Mouse (Mus musculus) hindbrain, postnatal 0 days (tissue): ENCODE measurements around the gene Amz1. TPM values are rescaled to one million over a fixed set of nuclear protein-coding genes. Genes with fewer than 3 reads are reported as not detected.

ENCODE experiments used
- ATAC-seq: fragments of 200-750 bp; cut with Nextera tagmentation; 2 replicates; pipeline ENCODE4 v1.8.0; 2017; ENCODE audit warnings: mild to moderate bottlenecking, moderate TSS enrichment, moderate library complexity
- DNase-seq: peaks from one replicate; pipeline ENCODE4 v3.0.0-alpha.2; 2015; ENCODE audit warnings: low spot score
- H3K27ac ChIP-seq: fragments of 300-500 bp; sonication (generic); 2 replicates; pipeline ENCODE4 v1.5.1; 2014; ENCODE audit warnings: mild to moderate bottlenecking
- H3K27me3 ChIP-seq: fragments of 300-500 bp; sonication (generic); 2 replicates; pipeline ENCODE4 v1.6.1; 2014; ENCODE audit warnings: low read length, mixed read lengths; ENCODE audit not compliant: insufficient read depth
- H3K36me3 ChIP-seq: fragments of 300-500 bp; sonication (generic); 2 replicates; pipeline ENCODE4 v1.6.1; 2014; ENCODE audit warnings: low read length, mixed read lengths; ENCODE audit not compliant: insufficient read depth
- H3K4me1 ChIP-seq: fragments of 300-500 bp; sonication (generic); 2 replicates; pipeline ENCODE4 v1.6.1; 2014; ENCODE audit warnings: antibody characterized with exemption, low read length, mixed read lengths; ENCODE audit not compliant: insufficient read depth
- H3K4me2 ChIP-seq: fragments of 300-500 bp; sonication (generic); 2 replicates; pipeline ENCODE4 v1.6.1; 2014; ENCODE audit warnings: low read depth, mild to moderate bottlenecking, low read length, moderate library complexity, mixed read lengths
- H3K4me3 ChIP-seq: fragments of 300-500 bp; sonication (generic); 2 replicates; pipeline ENCODE4 v1.5.1; 2014; ENCODE audit warnings: low read length
- H3K9ac ChIP-seq: fragments of 300-500 bp; sonication (generic); replicated peaks from 2 replicates; pipeline ENCODE4 v1.6.1; 2014; ENCODE audit warnings: mild to moderate bottlenecking, low read length, moderate library complexity, mixed read lengths
- H3K9me3 ChIP-seq: fragments of 300-500 bp; sonication (generic); 2 replicates; pipeline ENCODE4 v1.6.1; 2016; ENCODE audit warnings: low read length, mixed read lengths
- CTCF ChIP-seq: IDR thresholded peaks from 2 replicates; pipeline ENCODE4 v1.5.1; 2016; ENCODE audit warnings: antibody characterized with exemption, control low read depth, low read depth
- WGBS: fragments of 180-500 bp; shearing (Covaris S2); extraction: QIAGEN DNeasy Blood & Tissue Kit; methylation state at CpG from one replicate; pipeline ENCODE4 v1.1.7; 2014; 5-methylcytosine and 5-hydroxymethylcytosine counted together
- polyA plus RNA-seq: library from polyadenylated mRNA; unstranded; fragments of >200 nt; fragmentation: Nextera tagmentation; extraction: Ambion mirVana; gene quantifications from 2 replicates; pipeline ENCODE4 v1.2.1, GENCODE M21; 2015
- total RNA-seq: library from RNA; depleted of rRNA; stranded (reverse); fragments of >200 nt; gene quantifications from 2 replicates; pipeline ENCODE4 v1.2.3, GENCODE M21; 2014

Gene Amz1
- total and polyA plus RNA-seq, 2 experiments from 2014 or later: 9.4 to 12.6 TPM

- Histone ChIP-seq H3K4me2 (no peak overlapping the region), H3K4me3 (no peak overlapping the region), H3K9me3 (no peaks in the 10 kb centered on the region), H3K27me3 (no peaks in the 10 kb centered on the region), H3K27ac (no peak overlapping the region), H3K9ac (no peak overlapping the region), H3K4me1 (no peaks in the 10 kb centered on the region), H3K36me3 (peaks cover 58% of the 10 kb centered on the region)
- DNase-seq (no peak), ATAC-seq (no peak)
- 59% methylated on average over 5 of the region's 5 CpGs for WGBS
- TF ChIP-seq CTCF: 0 out of 2 replicates have a peak, but pooled peaks have one; percentile 14
Measured at GRCm38 (mm10) chr5:140711040-140711439, 12.9 kb upstream of the Amz1 start.

GRCm38 (mm10) chr5:140720773-140721172, 3.2 kb upstream of the Amz1 start:
- H3K27ac ChIP-seq: no peak overlapping the region
- no peak overlapping the region for H3K4me3 ChIP-seq
- no peak overlapping the region for H3K4me2 ChIP-seq
- peaks cover 20% of the 10 kb centered on the region for H3K4me1 ChIP-seq
- H3K36me3 ChIP-seq: peaks cover 17% of the 10 kb centered on the region; the same call in 1 of the 2 replicates
- H3K9ac ChIP-seq: no peak overlapping the region
- no peak for TF ChIP-seq CTCF
- ATAC-seq (no peak), DNase-seq (no peak)
- WGBS: 75% methylated on average over 7 of the region's 7 CpGs
- no peaks in the 10 kb centered on the region for H3K27me3 ChIP-seq
- H3K9me3 ChIP-seq: no peaks in the 10 kb centered on the region

GRCm38 (mm10) chr5:140722121-140722520, 1.8 kb upstream of the Amz1 start:
- Histone ChIP-seq H3K9me3 (no peaks in the 10 kb centered on the region), H3K9ac (no peak overlapping the region), H3K27me3 (no peaks in the 10 kb centered on the region), H3K36me3 (peaks cover 8% of the 10 kb centered on the region; the same call in 1 of the 2 replicates), H3K27ac (no peak overlapping the region), H3K4me2 (no peak overlapping the region), H3K4me1 (peaks cover 25% of the 10 kb centered on the region), H3K4me3 (no peak overlapping the region)
- 65% methylated on average over 3 of the region's 3 CpGs for WGBS
- DNase-seq (no peak), ATAC-seq (no peak)
- no peak for TF ChIP-seq CTCF

- H3K9ac ChIP-seq: no peak overlapping the region
Measured at GRCm38 (mm10) chr5:140726062-140726839, 2.3 kb downstream of the Amz1 start.

GRCm38 (mm10) chr5:140726946-140727740, 3.2 kb downstream of the Amz1 start:
- Histone ChIP-seq H3K4me1 (peaks cover 25% of the 10 kb centered on the region), H3K9ac (no peak overlapping the region), H3K27me3 (no peaks in the 10 kb centered on the region), H3K4me2 (no peak overlapping the region), H3K9me3 (no peaks in the 10 kb centered on the region), H3K36me3 (no peaks in the 10 kb centered on the region), H3K27ac (peak overlapping the region; percentile 26; the same call in 1 of the 2 replicates), H3K4me3 (no peak overlapping the region)
- DNase-seq: no peak
- no peak for TF ChIP-seq CTCF
- WGBS: 70% methylated on average over 17 of the region's 17 CpGs
- no peak for ATAC-seq

More at GRCm38 (mm10) chr5:140726062-140726839, 2.3 kb downstream of the Amz1 start:
- Histone ChIP-seq H3K27ac (peak overlapping the region; percentile 79), H3K4me1 (peaks cover 25% of the 10 kb centered on the region), H3K36me3 (no peaks in the 10 kb centered on the region), H3K4me3 (no peak overlapping the region), H3K4me2 (no peak overlapping the region), H3K27me3 (no peaks in the 10 kb centered on the region), H3K9me3 (no peaks in the 10 kb centered on the region)
- 54% methylated on average over 7 of the region's 7 CpGs for WGBS
- no peak for TF ChIP-seq CTCF
- peak; percentile 89 for ATAC-seq
- DNase-seq: peak; percentile 88

GRCm38 (mm10) chr5:140731040-140731797, 7.3 kb downstream of the Amz1 start:
- peaks cover 8% of the 10 kb centered on the region; the same call in 1 of the 2 replicates for H3K27me3 ChIP-seq
- WGBS: 92% methylated on average over 11 of the region's 11 CpGs
- H3K4me1 ChIP-seq: 0 out of 2 replicates have a peak, but pooled peaks cover 6% of the 10 kb centered on the region
- no peak overlapping the region for H3K4me3 ChIP-seq
- H3K36me3 ChIP-seq: no peaks in the 10 kb centered on the region
- ATAC-seq (no peak), DNase-seq (no peak)
- no peak overlapping the region for H3K4me2 ChIP-seq
- H3K27ac ChIP-seq: no peak overlapping the region
- H3K9me3 ChIP-seq: no peaks in the 10 kb centered on the region
- no peak overlapping the region for H3K9ac ChIP-seq
- TF ChIP-seq CTCF: no peak
